Mouse (Mus musculus) forebrain, embryonic 14.5 days (tissue): Measurements from ENCODE around the gene 9130409I23Rik. TPM values are rescaled to one million over a fixed set of nuclear protein-coding genes. Genes with fewer than 3 reads are reported as not detected.

Source experiments
- ATAC-seq: fragments of 200-750 bp; cut with Nextera tagmentation; 2 replicates; pipeline ENCODE4 v1.8.0; 2017; ENCODE audit warnings: mild to moderate bottlenecking, moderate library complexity
- DNase-seq: peaks from one replicate; pipeline ENCODE4 v3.0.0-alpha.2; 2015; ENCODE audit warnings: low spot score
- H3K27ac ChIP-seq: fragments of 300-500 bp; sonication (generic); 2 replicates; pipeline ENCODE4 v1.5.1; 2014; ENCODE audit warnings: low read depth, mild to moderate bottlenecking, control low read depth, low read length, moderate library complexity
- H3K27me3 ChIP-seq: fragments of 300-500 bp; sonication (generic); replicated peaks from 2 replicates; pipeline ENCODE4 v1.6.1; 2014; ENCODE audit warnings: low read length, control low read depth, mixed read lengths; ENCODE audit not compliant: control insufficient read depth, insufficient read depth
- H3K36me3 ChIP-seq: fragments of 300-500 bp; sonication (generic); 2 replicates; pipeline ENCODE4 v1.6.1; 2014; ENCODE audit warnings: low read length, control low read depth; ENCODE audit not compliant: control insufficient read depth, insufficient read depth
- H3K4me1 ChIP-seq: fragments of 300-500 bp; sonication (generic); 2 replicates; pipeline ENCODE4 v1.6.1; 2014; ENCODE audit warnings: antibody characterized with exemption, low read length, control low read depth; ENCODE audit not compliant: control insufficient read depth, insufficient read depth
- H3K4me2 ChIP-seq: fragments of 300-500 bp; sonication (generic); 2 replicates; pipeline ENCODE4 v1.6.1; 2014; ENCODE audit warnings: mild to moderate bottlenecking, control low read depth, low read length
- H3K4me3 ChIP-seq: fragments of 300-500 bp; sonication (generic); 2 replicates; pipeline ENCODE4 v1.5.1; 2014; ENCODE audit warnings: low read depth, low read length, control low read depth
- H3K9ac ChIP-seq: fragments of 300-500 bp; sonication (generic); 2 replicates; pipeline ENCODE4 v1.6.1; 2014; ENCODE audit warnings: mild to moderate bottlenecking, low read length, control low read depth, moderate library complexity
- H3K9me3 ChIP-seq: fragments of 300-500 bp; sonication (generic); replicated peaks from 2 replicates; pipeline ENCODE4 v1.6.1; 2016; ENCODE audit warnings: low read length, control low read depth, mixed read lengths; ENCODE audit not compliant: control insufficient read depth
- WGBS: fragments of 180-500 bp; shearing (Covaris S2); extraction: QIAGEN DNeasy Blood & Tissue Kit; methylation state at CpG from one replicate; pipeline ENCODE4 v1.1.7; 2014; 5-methylcytosine and 5-hydroxymethylcytosine counted together
- polyA plus RNA-seq: library from polyadenylated mRNA; unstranded; fragments of >200 nt; fragmentation: Nextera tagmentation; extraction: Ambion mirVana; gene quantifications from 2 replicates; pipeline ENCODE4 v1.2.1, GENCODE M21; 2014

The 9130409I23Rik gene
- not detected in 2 replicates for polyA plus RNA-seq

DNA sequence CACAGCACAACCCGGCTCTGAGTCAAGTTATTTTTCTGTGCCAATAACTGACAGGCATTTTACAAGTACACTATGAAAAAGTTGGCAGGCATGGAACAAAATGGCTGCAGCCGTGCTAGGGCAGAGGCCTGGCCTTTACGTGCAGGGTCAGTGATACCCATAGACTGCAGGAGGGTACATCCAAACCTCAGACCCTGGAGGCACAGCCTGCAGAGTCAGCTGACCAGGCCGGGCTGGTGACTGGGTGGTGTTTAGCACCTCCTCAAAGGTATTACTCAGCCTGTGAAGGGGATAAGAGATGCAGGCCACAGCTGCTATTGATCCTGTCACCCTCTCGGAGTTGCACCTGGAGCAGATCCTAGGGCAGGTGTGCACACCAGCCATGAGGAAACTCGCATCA, at the start of gene 9130409I23Rik:
Gene 9130409I23Rik (plus strand): TSS at position 301 of the 400 bp plus-strand sequence.
- H3K4me2 ChIP-seq, result no peak within 1 kb of the TSS
- no peaks in the 10 kb centered on the region for H3K36me3 ChIP-seq
- ATAC-seq (no peak), DNase-seq (no peak)
- no peak within 1 kb of the TSS for H3K4me3 ChIP-seq
- H3K27ac ChIP-seq, result no peak within 1 kb of the TSS
- H3K9me3 ChIP-seq, result no peaks in the 10 kb centered on the region
- no peaks in the 10 kb centered on the region for H3K4me1 ChIP-seq
- H3K9ac ChIP-seq, result no peak within 1 kb of the TSS
- WGBS, result 87% methylated on average over 6 of the region's 6 CpGs
- H3K27me3 ChIP-seq, result no peaks in the 10 kb centered on the region

DNA sequence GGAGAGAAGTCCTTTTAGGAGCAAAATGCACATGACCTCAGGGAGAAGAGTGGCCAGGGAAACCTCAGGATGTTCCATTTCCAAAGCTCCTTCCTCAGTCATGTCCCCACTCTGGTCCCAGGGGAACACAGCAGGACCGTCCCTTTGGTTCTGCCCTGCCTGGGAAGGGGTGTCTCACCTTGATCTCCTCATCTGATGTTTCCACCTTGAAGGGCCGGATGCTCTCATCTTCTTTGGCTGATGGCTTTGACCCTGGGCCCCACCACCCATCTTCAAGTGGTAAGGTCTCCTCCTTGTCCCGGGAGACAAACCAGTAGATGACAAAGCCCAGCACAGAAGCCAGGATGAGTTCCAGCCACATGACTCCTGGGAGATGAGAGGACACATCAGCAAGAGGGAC, 49.4 kb upstream of the 9130409I23Rik start:
- ATAC-seq, result no peak
- Histone ChIP-seq H3K27me3 (no peaks in the 10 kb centered on the region), H3K36me3 (no peaks in the 10 kb centered on the region), H3K4me3 (no peak overlapping the region), H3K27ac (no peak overlapping the region), H3K4me2 (no peak overlapping the region), H3K9ac (no peak overlapping the region), H3K9me3 (no peaks in the 10 kb centered on the region), H3K4me1 (no peaks in the 10 kb centered on the region)
- 90% methylated on average over 3 of the region's 3 CpGs for WGBS
- no peak for DNase-seq

GRCm38 (mm10) chr1:181003790-181004189, 47.2 kb upstream of the 9130409I23Rik start:
- WGBS, result 82% methylated on average over 2 of the region's 2 CpGs

DNA sequence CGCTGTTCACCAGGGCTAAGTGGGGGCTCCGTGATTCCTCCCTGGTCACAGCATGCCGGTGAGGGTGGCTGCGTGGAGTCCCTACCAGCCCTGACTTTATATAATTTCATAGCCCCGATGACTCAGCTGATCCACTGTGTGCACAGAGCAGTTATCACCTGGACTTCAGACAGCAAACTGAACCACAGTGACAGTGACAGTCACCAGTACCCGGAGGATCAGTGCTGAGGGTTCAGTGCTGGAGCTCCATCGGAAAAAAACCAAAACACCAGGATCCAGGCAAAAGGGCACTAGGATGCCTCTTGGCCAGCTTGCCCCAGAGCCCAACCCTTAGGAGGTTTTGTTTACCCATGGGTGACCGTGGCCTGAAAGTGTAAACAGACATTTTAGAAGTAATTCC, 45.7 kb upstream of the 9130409I23Rik start:
- H3K27me3 ChIP-seq, result no peaks in the 10 kb centered on the region
- no peak for DNase-seq
- no peak overlapping the region for H3K9ac ChIP-seq
- H3K9me3 ChIP-seq, result no peaks in the 10 kb centered on the region
- no peak overlapping the region for H3K4me3 ChIP-seq
- no peak overlapping the region for H3K4me2 ChIP-seq
- 87% methylated on average over 8 of the region's 8 CpGs for WGBS
- ATAC-seq, result no peak
- H3K4me1 ChIP-seq, result no peaks in the 10 kb centered on the region
- no peak overlapping the region for H3K27ac ChIP-seq
- H3K36me3 ChIP-seq, result no peaks in the 10 kb centered on the region

More at GRCm38 (mm10) chr1:181003790-181004189, 47.2 kb upstream of the 9130409I23Rik start:
- Histone ChIP-seq H3K27ac (no peak overlapping the region), H3K9ac (no peak overlapping the region), H3K9me3 (no peaks in the 10 kb centered on the region), H3K4me3 (no peak overlapping the region), H3K36me3 (no peaks in the 10 kb centered on the region), H3K27me3 (no peaks in the 10 kb centered on the region), H3K4me2 (no peak overlapping the region), H3K4me1 (no peaks in the 10 kb centered on the region)
- DNase-seq (no peak), ATAC-seq (no peak)

DNA sequence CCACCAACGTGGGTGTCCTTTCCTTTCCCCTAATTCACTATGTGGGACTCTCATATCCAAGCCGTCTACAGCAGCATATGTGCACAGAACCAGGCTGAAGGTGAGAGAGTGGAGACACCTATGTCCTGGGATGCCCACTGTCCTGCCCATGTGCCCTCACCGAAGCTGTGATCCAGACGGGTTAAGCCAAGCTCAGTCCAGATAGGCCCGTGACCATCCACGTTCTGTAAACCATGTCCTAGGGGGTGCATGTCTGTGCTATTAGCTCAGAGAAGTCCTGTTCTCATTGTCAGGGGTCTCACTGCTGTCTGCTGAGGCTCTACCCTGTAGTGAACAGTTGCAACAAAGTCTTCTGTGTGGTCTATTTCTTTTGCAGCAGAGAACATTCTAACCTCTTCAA, 43.2 kb upstream of the 9130409I23Rik start:
- DNase-seq (no peak), ATAC-seq (no peak)
- Histone ChIP-seq H3K36me3 (no peaks in the 10 kb centered on the region), H3K9me3 (no peaks in the 10 kb centered on the region), H3K9ac (no peak overlapping the region), H3K27ac (no peak overlapping the region), H3K27me3 (no peaks in the 10 kb centered on the region), H3K4me1 (no peaks in the 10 kb centered on the region), H3K4me3 (no peak overlapping the region), H3K4me2 (no peak overlapping the region)
- 82% methylated on average over 6 of the region's 6 CpGs for WGBS

- Histone ChIP-seq H3K36me3 (no peaks in the 10 kb centered on the region), H3K4me2 (no peak overlapping the region), H3K27ac (no peak overlapping the region), H3K4me1 (no peaks in the 10 kb centered on the region), H3K4me3 (no peak overlapping the region), H3K27me3 (no peaks in the 10 kb centered on the region), H3K9ac (no peak overlapping the region), H3K9me3 (no peaks in the 10 kb centered on the region)
- no peak for DNase-seq
- ATAC-seq, result no peak
- WGBS, result 94% methylated on average over 2 of the region's 2 CpGs
These were observed 42.8 kb upstream of the 9130409I23Rik start for GRCm38 (mm10) chr1:181008266-181008665.

DNA sequence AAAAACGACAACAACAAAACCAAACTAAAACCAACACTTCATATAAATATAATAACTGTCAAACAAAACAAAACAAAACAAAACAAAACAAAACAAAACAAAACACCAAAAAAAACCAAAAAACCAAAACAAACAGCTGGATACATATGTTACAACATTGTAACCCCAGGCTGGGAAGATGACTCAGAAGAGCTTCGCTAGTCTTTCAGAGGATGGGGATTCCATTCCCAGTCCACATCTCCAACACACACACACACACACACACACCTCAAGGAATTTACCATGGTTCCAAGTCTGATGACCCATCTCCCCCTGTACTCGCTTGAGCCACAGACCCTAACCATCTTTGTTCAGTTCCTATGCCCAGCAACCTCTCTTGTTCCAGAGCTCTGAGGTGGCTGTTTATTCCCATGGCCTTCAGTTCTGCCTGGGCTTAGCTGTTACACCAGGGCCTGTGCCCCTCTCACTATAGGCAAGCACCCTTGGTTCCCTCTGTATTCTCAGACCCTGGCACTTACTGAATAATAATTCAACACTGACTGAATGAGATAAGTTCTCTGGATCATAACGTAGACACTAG, 41.9 kb upstream of the 9130409I23Rik start:
- Histone ChIP-seq H3K27me3 (no peaks in the 10 kb centered on the region), H3K9me3 (no peaks in the 10 kb centered on the region), H3K4me1 (no peaks in the 10 kb centered on the region), H3K27ac (no peak overlapping the region), H3K9ac (no peak overlapping the region), H3K4me2 (no peak overlapping the region), H3K36me3 (no peaks in the 10 kb centered on the region), H3K4me3 (no peak overlapping the region)
- DNase-seq (no peak), ATAC-seq (no peak)
- 88% methylated on average over 4 of the region's 4 CpGs for WGBS

DNA sequence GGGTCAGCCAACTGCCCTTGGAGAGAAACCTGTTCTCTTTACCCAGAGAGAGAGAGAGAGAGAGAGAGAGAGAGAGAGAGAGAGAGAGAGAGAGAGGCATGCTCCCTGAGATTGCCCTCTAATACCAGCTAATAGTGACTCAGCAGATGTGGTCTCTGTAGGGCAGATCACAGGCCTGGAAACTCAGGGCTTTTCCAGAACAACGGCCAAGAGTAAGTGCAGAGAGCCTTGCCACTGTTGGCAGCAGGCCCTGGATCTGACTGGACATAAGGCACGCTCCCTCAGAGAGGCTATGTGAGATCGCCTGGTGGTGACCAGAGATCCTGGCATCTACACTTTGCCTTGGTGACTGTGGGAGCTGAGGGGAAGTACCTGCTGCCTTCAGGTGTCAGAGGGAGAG, 41.3 kb upstream of the 9130409I23Rik start:
- no peaks in the 10 kb centered on the region for H3K9me3 ChIP-seq
- no peaks in the 10 kb centered on the region for H3K27me3 ChIP-seq
- no peak overlapping the region for H3K4me3 ChIP-seq
- no peak overlapping the region for H3K9ac ChIP-seq
- H3K4me1 ChIP-seq, result no peaks in the 10 kb centered on the region
- H3K36me3 ChIP-seq, result no peaks in the 10 kb centered on the region
- WGBS, result 71% methylated on average over 3 of the region's 3 CpGs
- no peak overlapping the region for H3K27ac ChIP-seq
- no peak overlapping the region for H3K4me2 ChIP-seq
- no peak for DNase-seq
- no peak for ATAC-seq

- Histone ChIP-seq H3K27ac (no peak overlapping the region), H3K9ac (no peak overlapping the region), H3K36me3 (no peaks in the 10 kb centered on the region), H3K4me1 (no peaks in the 10 kb centered on the region; the same call in 1 of the 2 replicates), H3K4me3 (no peak overlapping the region), H3K4me2 (no peak overlapping the region), H3K27me3 (no peaks in the 10 kb centered on the region), H3K9me3 (no peaks in the 10 kb centered on the region)
- 60% methylated on average over 4 of the region's 4 CpGs for WGBS
- ATAC-seq (no peak), DNase-seq (no peak)
These were observed 40.7 kb upstream of the 9130409I23Rik start for GRCm38 (mm10) chr1:181010171-181010932.
